Mouse (Mus musculus): Measurements from ENCODE around the gene Tomm7. TPM values are rescaled to one million over a fixed set of nuclear protein-coding genes. Genes with fewer than 3 reads are reported as not detected.
"Not testable (repeated sequence)": the region's sequence is repeated elsewhere in the genome, so short reads cannot be mapped to it uniquely, and the experiment has no call there.

Tomm7 gene
- polyA plus RNA-seq, 1 experiment, result 113 TPM

DNA sequence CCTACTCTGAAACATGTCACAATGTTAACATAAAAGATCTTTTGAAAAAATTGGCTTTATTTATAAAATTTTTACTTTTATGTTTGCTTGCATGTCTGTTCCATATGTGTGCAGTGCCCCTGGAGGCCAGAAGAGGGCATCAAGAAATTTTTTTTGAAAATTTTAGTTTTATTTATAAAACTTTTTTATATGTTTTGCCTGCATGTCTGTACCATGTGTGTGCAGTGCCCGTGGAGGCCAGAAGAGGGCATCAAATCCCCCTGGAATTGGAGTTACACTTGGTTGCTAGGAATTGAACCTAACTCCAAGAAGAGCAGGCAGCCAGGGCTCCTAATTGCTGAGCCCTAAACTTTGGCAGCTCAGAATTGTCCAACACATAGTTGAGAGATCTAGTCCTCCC is 9.0 kb upstream of the Tomm7 start:
- not testable (repeated sequence) for DNase-seq (ENCODE audit: low spot score)

DNA sequence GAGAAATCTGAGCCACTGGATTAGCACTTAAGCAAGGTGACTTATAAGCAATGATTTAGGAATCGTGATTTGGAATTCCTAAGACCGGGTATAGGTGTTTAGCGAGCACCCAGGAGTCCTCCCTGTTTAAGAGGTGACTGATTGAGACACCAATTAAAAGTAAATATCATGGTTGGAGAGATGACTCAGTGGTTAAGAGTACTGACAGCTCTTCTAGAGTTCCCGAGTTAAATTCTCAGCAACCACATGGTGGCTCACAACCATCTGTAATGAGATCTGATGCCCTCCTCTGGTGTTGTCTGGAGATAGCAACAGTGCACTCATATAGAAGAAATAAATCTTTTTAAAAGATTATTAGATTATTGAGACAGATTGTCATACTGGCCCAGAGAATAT is 7.2 kb upstream of the Tomm7 start:
- not testable (repeated sequence) for DNase-seq (ENCODE audit: low spot score)

DNA sequence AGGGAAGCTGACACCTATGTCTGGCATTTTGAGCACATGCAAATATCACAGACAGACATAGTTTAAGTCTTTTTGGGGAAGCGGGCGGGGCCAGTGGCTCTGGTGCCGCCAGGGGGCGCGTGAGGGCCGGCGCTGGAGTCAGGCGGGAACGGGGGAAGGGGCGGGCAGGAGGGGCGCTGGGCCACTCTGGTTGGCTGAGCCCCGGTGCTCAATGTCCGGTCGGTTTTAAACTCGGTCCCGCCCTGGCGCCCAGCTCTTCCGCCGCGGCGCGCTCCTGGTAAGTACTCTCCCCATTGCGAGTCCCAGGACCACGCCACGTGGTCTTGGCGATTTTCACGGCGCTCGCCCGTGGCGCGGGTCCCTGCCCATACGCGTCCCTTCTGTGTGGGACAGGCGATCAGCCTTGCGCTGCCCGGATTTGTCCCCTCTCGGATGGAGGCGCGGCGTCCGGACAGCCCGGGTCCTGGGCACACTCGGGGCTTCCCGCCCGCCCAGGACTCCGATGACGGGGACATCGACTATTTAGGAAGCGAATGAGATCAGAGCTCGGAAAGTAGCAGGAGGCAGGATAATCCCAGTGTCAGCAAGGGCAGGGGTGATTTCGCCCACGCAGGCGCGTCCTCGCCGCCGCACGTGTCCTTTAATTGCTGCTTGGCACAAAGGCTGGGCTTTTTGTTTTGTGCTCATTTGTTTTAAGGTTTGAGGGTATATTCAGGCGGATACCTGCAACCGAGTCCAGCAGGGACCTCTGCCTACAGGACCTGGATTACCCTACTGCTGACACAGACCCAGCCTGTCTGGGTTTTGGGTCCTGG is 6.6 kb upstream of the Tomm7 start:
- peak; percentile 88 for DNase-seq (ENCODE audit: low spot score)

DNA sequence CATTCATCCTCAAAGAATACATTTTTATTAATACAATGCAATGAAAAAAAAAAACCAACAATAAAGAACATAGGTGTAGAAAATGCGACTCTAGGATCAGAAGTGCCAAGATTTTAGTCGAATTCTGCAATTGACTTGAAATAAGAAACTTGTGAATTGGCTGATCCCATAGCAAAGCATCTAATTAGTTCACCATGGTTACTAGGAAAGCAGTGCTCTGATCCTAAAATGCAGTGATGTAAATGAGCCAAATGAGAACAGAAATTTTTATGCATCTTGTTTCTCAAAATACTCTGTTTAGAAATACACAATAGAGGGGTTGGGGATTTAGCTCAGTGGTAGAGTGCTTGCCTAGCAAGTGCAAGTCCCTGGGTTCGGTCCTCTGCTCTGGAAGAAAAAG is 1.2 kb upstream of the Tomm7 start:
- DNase-seq (ENCODE audit: low spot score), result no peak

DNA sequence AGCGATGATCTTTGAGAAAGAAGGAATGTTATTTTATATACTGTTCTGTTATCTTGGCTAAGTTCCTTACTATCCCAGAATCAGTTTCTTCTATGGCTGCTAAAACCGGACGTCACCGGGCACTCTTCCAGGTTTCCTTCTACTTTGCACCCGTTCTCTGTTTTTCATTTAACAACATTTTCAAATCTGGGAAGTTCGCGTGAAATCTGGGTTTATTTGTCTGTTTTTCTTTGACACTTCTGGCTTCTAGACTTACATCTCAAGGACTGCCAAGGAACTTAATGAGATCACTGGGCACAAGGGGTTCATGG is 525 bp upstream of the Tomm7 start:
- no peak for DNase-seq (ENCODE audit: low spot score)

DNA sequence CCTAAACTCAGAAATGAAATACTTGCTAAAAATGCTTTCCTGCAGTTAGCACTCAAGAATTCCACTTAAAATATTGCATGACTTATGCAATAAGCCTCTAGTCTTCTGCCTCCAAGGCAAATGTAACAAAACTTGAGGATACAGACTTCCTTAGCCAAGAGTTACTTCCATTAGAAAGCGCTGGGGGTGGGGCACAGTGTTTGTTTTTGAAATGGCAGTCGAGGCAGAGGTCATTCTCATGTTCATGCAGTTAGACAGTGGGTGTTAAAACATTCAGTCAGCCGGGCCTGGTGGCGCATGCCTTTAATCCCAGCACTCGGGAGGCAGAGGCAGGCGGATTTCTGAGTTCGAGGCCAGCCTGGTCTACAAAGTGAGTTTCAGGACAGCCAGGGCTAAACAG is 5.8 kb downstream of the Tomm7 start:
- DNase-seq (ENCODE audit: low spot score), result no peak

DNA sequence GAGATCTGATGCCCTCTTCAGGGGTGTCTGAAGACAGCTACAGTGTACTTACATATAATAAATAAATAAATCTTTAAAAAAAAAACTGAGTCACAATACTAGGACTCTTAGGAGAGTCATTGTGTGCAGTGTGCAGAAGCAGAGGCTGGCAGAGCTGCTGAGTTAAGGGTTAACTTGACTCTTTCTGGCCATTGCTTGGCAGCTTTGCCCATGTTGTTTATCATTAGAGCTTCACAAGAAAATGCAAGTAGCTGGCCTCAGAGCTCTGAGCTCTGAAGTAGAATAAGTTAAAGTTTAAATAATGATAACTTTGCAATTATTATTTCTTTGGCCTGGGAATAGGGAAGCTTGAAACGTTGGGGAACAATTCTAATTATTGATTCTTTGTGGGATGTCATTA is 8.3 kb downstream of the Tomm7 start:
- not testable (repeated sequence) for DNase-seq (ENCODE audit: low spot score)

DNA sequence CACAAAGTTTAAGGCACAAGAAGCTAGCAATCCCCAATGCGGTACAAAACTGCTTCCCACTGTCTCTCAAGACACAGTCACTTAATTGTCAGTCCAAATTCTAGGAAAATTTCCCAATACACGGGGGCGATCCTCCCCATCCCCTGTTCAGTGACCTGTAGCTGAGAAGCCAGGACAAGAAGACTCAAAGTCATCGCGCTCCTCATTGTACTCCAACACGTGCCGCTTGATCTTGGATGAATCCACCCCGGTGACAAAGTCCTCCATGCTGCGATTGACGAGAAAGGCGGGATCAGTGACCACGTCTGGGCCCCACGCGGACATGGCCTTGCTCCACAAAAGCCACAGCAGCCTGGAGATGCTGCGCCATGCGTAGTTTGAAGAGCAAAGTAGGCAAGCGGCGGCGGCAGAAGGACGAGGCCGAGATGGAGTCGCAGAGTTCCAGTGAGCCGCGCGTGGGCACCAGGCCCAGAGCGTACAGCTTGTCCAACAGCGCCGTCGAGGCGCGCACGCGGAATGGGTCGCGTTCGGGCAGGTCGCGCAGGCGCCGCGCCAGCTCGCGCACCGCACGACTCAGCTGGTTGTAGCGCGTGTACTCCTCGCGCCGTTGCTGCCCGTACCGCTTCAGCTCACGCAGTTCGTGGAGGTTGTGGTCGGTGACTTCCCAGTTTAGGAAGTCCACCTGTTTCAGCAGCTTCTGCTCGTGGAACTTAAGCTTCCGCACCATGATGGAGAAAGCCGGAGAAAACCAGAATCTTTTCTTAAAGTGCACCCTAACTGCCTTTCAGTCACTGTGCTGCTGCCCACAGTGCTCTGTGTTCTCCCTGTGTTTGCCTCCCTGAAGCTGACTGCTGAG is 12.8 kb downstream of the Tomm7 start:
- DNase-seq (ENCODE audit: low spot score), result no peak

DNA sequence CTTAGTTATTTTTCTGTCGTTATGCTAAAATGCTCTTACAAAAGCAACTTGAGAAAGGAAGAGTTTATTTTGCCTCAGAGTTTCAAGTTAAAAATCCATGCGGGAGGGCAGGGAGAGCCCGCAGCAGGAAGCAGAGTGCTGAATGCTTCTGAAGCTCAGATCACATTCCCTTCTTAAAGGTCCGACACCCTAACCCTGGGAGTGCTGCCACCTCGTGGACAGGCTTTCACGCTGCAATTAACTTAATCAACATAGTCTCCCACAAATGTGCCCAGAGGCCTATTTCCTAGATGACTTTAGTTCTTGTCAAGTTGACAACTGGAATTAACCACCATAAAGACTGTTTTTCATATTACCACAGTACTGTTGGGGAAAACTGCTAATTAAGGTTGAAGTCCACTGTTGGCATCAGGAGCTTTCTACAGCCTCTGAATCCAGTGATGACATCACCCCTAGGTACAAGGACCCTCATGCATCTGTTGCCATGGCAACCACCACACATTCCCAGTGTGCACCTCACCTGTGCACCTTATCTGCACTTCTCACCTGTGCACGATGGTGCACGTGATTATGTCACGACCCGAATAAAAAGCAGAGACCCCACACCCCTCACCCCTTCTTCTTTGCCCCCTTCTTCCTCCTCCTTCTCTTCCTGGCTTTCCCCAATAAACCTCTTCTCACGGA is 17.5 kb downstream of the Tomm7 start:
- DNase-seq (ENCODE audit: low spot score), result peak; percentile 41

DNA sequence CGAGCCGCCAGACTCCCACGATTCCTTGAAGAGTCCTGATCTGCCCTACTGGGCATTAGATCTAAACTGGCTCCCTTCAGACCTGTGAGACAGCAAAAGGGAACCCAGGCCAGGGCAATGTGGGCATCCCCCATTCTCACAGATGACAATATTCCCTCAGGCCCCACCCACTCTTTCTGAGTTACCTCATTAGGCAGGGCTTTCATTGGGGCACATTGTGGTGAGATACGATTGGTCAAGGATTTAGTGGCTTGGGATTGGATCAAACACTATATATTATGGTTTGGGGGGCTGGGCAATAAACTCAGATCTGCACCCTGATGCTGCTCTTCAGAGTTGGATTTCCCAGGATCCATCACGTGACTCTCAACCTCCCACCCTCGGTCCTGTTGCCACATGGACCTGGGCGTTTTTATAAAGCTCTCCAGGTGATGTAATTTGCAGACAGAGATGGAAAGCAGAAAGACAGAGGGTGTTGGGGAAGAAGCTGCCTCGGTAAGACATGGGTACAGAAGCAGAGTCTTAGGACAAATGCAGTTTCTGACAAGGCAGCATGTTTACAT is 19.7 kb downstream of the Tomm7 start:
- no peak for DNase-seq (ENCODE audit: low spot score)

DNA sequence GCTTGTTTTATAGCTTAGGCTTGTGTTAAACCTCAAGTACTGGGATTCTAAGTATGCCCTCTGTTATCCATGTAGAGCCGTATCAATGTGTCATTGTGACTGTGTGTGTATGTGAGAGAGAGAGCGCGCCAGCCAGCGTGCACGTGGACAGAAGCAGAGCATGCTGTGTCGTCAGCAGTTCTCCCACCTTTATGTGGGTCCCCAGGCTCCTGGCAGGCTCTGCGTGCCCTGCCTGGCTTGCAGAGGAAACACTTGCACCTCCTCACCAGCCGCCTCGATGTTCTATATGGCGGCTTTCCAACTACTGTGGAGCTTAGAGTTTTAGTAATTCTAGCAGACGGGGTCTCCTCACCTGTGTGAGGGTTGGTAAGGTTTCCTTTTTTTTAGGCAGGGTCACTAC is 21.7 kb downstream of the Tomm7 start:
- no peak for DNase-seq (ENCODE audit: low spot score)

DNA sequence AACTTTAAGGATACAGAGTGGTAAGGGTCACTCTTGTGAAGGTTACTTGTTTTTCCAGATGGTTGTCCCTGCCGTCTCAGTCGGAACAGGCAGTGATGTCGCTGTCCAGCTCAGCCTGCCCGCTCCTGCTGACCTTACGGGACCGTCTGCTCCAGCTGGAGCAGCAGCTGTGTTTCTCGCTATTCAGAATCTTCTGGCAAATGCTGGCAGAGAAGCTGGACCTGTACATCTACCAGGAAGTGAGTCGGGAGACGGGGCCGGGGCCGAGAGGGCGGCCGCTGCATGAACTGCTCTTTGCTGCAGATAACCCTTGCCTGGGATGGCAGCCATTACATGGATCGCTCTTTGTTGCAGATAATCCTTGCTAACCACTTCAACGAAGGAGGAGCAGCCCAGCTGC is 27.3 kb downstream of the Tomm7 start:
- no peak for DNase-seq (ENCODE audit: low spot score)

DNA sequence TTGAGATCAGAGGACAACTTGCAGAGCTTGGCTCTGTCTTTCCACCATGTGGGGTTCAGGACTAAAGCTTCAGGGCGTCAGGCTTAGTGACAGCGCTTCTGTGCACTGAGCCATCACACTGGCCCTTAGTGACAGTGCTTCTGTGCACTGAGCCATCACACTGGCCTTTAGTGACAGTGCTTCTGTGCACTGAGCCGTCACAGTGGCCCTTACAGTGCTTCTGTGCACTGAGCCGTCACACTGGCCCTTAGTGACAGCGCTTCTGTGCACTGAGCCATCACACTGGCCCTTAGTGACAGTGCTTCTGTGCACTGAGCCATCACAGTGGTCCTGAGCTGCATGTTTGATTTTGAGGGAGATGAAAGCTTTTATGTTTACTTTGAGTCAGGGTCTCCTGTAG is 29.1 kb downstream of the Tomm7 start:
- no peak for DNase-seq (ENCODE audit: low spot score)

DNA sequence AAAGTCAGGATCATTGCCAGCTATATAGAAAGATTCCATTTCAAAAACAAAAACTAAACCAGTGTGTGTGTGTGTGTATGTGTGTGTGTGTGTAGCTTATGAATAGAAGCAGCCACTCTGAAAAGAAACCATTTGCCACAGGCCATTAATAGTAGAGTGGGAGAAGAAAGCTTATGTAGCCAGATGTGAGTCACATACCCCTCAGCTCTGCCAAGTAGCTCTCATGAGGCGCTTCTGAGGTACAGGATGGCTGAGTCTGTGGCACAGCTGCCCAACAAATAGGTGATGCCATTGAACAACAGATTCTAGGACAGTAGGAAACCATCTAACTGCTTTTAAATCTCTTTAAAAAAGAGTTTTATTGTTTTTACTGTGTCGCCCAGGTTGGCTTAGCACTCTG is 51.2 kb downstream of the Tomm7 start:
- no peak for DNase-seq (ENCODE audit: low spot score)

DNA sequence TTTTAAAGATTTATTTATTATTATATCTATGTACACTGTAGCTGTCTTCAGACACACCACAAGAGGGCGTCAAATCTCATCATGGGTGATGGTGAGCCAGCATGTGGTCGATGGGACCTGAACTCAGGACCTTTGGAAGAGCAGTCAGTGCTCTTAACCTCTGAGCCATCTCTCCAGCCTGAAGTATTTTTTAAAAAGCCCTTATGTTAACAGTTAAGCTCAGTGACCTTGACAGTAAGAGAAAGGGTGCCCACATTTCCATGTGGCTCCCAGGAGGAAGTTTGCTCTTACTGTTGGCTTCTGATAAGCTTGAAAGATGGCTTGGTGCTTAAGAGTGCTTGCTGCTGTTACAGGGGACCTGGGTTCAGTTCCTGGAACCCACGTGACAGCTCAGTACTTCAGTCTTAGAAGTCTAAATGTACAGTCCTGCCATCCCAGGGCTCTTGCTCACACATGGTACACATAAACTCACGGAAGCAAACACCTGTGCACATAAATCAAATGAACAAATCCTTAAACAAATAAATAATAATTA is 54.8 kb downstream of the Tomm7 start:
- DNase-seq (ENCODE audit: low spot score), result no peak

Other genes starting within 250 kb of the Tomm7 start
- gene Srpk2, start 159.5 kb downstream of the Tomm7 start, polyA plus RNA-seq (2012; rRNA removed), result 27.4 and 31.0 TPM in 2 replicates
- gene Pus7, start 60.5 kb downstream of the Tomm7 start, polyA plus RNA-seq (2012; rRNA removed), result 21.7 and 27.2 TPM in 2 replicates
- 16.4 and 18.4 TPM in 2 replicates for gene Rint1, start 56.5 kb downstream of the Tomm7 start, polyA plus RNA-seq (2012; rRNA removed)
- gene Fam126a, start 186.5 kb upstream of the Tomm7 start, polyA plus RNA-seq (2012; rRNA removed), result 16.7 and 17.6 TPM in 2 replicates

All from urinary bladder, adult 2 months (tissue).